Mouse (Mus musculus) liver (tissue): ENCODE measurements at regions not wholly inside any gene's neighbourhood (a gene's known extent, or its start where the extent isn't known, plus 50 kb on each side); places are given as distances from the start of the nearest gene placed in this dataset.
"Not testable (repeated sequence)": the region's sequence is repeated elsewhere in the genome, so short reads cannot be mapped to it uniquely, and the experiment has no call there.

Experiments used
- DNase-seq: peaks from one replicate; pipeline ENCODE4 v3.0.0-alpha.2; 2020; ENCODE audit warnings: mixed read lengths

DNA sequence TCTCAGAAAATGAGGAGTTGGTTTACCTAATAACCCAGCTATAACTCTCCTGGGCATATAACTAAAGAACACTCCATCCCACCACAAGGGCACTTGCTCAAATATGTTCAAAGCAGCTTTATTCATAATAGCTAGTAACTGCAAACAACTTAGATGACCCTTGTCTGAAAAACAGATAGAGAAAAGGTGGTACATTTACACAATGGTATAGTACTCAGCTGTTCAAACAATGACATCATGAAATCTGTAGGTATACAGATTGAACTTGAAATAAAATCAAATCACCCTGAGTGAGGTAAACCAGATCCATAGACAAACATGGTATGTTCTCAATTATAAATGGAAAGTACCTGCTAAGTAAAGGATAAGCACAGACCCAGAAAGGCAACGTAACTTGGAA lies 721.5 kb upstream of the Intu start:
- no peak for DNase-seq

- peak; percentile 21 for DNase-seq
Measured at GRCm38 (mm10) chr3:39814814-39815213, 716.3 kb upstream of the Intu start.

DNA sequence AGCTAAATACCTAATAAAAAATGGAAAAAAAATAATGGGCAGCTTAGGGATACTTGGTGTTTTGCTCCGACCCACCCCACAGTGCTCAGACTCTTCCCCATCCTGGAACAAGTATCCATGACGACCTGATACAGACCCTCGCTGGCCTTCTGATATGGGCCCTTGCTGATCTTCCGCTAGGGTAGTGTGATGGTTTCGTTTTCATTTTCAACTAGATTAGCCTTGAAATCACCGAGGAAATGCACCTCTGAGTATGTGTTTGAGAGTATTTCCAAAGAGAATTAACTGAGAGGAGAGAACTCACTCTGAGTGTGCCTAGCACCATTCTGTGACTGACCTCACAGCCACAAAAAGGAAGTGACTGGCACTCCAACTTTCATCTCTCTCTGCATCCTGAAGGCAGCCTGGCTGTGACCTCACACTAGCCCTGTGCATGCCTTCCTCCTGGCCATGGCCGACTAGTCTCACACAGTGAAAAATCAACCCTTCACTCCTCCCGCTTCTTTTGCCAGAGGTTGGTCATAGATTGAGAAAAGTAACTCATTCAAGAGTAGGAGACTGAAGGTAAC lies 700.5 kb upstream of the Intu start:
- no peak for DNase-seq

- DNase-seq: no peak
Measured at GRCm38 (mm10) chr3:39838377-39839145, 692.5 kb upstream of the Intu start.

DNA sequence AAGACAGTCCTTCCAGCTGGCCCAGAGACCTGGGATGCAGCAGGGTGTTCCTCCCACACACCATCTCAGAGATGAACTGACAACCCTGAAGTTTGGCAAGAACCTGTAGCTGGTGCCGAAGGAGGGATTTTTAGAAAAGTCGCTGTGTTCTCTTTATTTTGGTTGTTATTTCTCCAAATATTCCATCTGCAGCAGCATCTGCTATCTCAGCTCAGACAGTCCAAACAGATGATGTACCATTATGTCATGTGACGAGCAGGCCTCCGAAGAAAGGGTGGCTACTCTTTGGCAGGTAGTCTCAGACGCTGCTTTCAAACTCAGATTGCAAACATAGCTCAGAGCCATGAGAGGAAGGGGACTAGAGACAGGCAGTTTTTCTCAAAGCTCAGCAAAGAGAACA lies 690.1 kb upstream of the Intu start:
- no peak for DNase-seq

DNA sequence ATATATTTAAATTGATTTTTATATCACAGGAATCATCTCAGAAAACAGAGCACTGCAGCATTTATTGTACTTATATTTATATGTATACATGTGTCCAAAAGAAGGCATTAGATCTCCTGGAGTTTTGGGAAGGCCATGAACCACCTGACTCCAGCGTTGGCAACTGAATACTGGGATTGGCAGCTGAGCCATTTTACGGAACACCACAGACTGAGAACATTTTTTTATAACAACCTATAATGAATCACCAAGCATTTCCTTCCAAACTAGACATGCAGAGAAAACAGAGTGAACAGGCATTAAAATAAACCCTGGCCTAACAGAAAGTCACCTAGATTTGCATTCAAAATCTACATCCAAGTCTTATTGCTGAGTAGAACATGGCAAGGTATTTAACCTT lies 686.0 kb upstream of the Intu start:
- DNase-seq: no peak

GRCm38 (mm10) chr3:39848829-39849228 lies 682.3 kb upstream of the Intu start:
- DNase-seq: no peak

- no peak for DNase-seq
Measured at GRCm38 (mm10) chr3:39857214-39857839, 673.8 kb upstream of the Intu start.

GRCm38 (mm10) chr3:39876046-39876445 lies 655.0 kb upstream of the Intu start:
- not testable (repeated sequence) for DNase-seq

- no peak for DNase-seq
Measured at GRCm38 (mm10) chr3:39884370-39884769, 646.7 kb upstream of the Intu start.

- no peak for DNase-seq
Measured at GRCm38 (mm10) chr3:39888376-39888775, 642.7 kb upstream of the Intu start.

- no peak for DNase-seq
Measured at GRCm38 (mm10) chr3:39889222-39889621, 641.9 kb upstream of the Intu start.

GRCm38 (mm10) chr3:39898961-39899360 lies 632.1 kb upstream of the Intu start:
- no peak for DNase-seq

GRCm38 (mm10) chr3:39900207-39900606 lies 630.9 kb upstream of the Intu start:
- no peak for DNase-seq

DNA sequence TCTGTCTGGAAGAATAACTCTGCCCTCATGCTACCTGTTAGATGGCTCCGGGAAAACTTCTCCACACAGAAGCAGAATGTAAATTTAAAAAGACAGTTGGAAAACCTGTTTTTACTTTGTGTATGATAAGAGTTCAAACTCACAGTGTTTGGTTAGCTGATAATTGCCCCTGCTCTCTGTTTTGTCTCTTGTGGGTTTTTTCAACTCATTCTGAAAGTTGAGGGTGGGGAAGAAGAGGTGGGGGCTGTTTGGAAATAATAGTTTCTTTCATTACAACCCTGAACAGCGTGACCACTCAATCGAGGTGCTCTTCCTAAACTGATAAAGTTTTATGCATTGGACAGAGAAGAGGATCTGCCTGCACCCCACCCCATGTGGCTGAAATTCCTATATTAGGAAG lies 626.7 kb upstream of the Intu start:
- no peak for DNase-seq

GRCm38 (mm10) chr3:39908676-39909362 lies 622.3 kb upstream of the Intu start:
- no peak for DNase-seq

GRCm38 (mm10) chr3:39909642-39910041 lies 621.4 kb upstream of the Intu start:
- no peak for DNase-seq

DNA sequence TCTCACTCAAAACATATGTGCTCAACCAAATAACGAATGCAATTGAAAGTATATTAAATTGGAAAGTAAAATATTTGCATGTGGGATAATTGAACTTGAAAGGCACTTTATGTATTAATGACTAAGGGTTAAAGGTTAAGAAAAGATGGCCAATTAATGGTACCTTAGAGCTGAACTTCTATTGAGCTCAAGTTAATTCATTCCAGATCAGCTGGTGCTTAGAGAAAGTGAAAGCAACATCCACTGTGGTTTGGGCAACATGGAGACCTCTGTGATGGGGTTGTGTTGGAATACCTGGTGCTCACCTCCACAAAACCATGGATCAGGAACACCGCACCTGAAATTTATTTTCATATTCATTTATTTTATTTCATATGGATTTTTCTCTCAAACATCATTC lies 612.5 kb upstream of the Intu start:
- no peak for DNase-seq

DNA sequence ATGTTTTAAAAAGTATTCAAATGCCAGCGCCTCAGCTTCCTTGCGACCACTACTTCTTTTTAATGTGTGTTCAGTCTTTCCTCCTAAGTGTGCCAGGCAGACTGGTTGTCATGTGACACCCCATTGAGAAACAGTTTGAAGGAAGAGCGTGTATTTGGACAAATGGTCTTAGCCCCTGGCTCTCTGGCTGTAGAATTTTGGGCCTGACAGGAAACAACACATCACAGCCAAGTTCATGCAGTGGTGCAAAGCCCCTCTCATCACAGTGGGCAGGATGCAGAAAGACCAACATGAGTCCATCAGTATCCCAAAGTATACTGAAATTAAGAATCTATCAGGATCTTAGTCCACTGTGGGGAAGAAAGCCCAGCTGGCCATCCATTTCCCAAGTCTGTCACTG lies 605.6 kb upstream of the Intu start:
- DNase-seq: no peak

- no peak for DNase-seq
Measured at GRCm38 (mm10) chr3:39928421-39928820, 602.7 kb upstream of the Intu start.

GRCm38 (mm10) chr3:39933372-39933771 lies 597.7 kb upstream of the Intu start:
- DNase-seq: no peak

- DNase-seq: no peak
Measured at GRCm38 (mm10) chr3:39937719-39938278, 593.3 kb upstream of the Intu start.

DNA sequence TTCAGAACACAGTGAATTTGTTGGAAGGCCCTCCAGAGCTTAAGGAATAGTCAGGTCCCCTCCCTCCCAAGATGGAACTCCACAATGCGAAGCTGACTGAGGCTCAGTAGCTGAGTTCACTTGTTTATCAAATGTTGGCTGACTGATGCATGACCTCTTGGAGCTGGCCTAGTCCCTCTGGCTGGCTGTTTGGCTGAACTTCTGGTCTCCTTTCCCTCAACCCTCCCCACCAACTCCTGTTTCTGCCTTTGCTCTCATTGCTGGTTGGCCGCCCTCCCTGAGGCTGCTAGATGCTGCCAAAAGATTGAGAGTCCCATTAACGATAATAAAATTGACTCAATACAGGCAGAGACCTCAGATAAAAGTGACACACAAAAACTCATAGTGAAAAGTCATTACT lies 586.5 kb upstream of the Intu start:
- no peak for DNase-seq
